Comparison of ENCODE assay signal across 7 mouse cellular contexts in genomic region chr2:140395744-140396231, GRCm38 (mm10). TPM values are rescaled to one million over a fixed set of nuclear protein-coding genes. Genes with fewer than 3 reads are reported as not detected.
A peak's percentile ranks its signal among the peaks of the same experiment; 100 is the strongest.
DNase-seq lines count a peak whose midpoint lies in the region; ATAC-seq and TF ChIP-seq lines count a peak whose summit lies in the region.

No protein-coding gene starts in this region.

- TF ChIP-seq POLR2A in small intestine, adult 2 months (IDR thresholded peaks at IDR 0.05; ENCODE audit: low read depth, low read length): no peak

- peak overlapping the region; percentile 91 for H3K4me3 ChIP-seq in gastrocnemius, adult 2 months
- peak overlapping the region; percentile 91 for H3K4me3 ChIP-seq in small intestine, adult 2 months (ENCODE audit: low read depth, low read length)

- no peaks in the 10 kb centered on the region for H3K36me3 ChIP-seq in small intestine, adult 2 months (ENCODE audit: control insufficient read depth, insufficient read depth, low read length)

- peak overlapping the region; percentile 90 for H3K27ac ChIP-seq in gastrocnemius, adult 2 months
- H3K27ac ChIP-seq in small intestine, adult 2 months (ENCODE audit: insufficient read depth, low read depth, low read length): no peak overlapping the region

- H3K27me3 ChIP-seq in small intestine, adult 2 months (ENCODE audit: control insufficient read depth, insufficient read depth, low read length): peaks cover 6% of the 10 kb centered on the region; the same call in 1 of the 2 replicates

- DNase-seq in adrenal gland, adult 8-10 months: peak; percentile 23
- peak; percentile 62 to 70 for DNase-seq in cerebellum, postnatal 14 days
- DNase-seq in gastrocnemius, adult 2 months: peak; percentile 62
- peak; percentile 11 for DNase-seq in induced T-regulatory cell, adult 2 months (ENCODE audit: low read depth)
- DNase-seq in left cerebral cortex, postnatal 10 days (ENCODE audit: extremely low spot score in 1 of 2, low spot score in 2 of 2): peak; percentile 11 to 56

- no peaks in the 10 kb centered on the region; the same call in 1 of the 2 replicates for H3K4me1 ChIP-seq in small intestine, adult 2 months (ENCODE audit: control insufficient read depth, insufficient read depth, insufficient read length, low read length)

- TF ChIP-seq CTCF in gastrocnemius, adult 2 months (IDR thresholded peaks at IDR 0.05): no peak
- TF ChIP-seq CTCF in small intestine, adult 2 months (IDR thresholded peaks at IDR 0.05; ENCODE audit: extremely low read depth, insufficient read length, insufficient replicate concordance, low read depth, low read length): no peak

- intact Hi-C loops in gastrocnemius, adult 2 months (cut with DNase I): loop anchor here (10.0 kb wide), 1 partner anchor 331 kb away; the partner anchor contains the start of gene Tasp1
- intact Hi-C loops in left cerebral cortex, postnatal 10 days (cut with DNase I): no loop called here

- ATAC-seq in megakaryocyte progenitor cell, adult 5-6 weeks (replicated peaks; ENCODE audit: poor library complexity): peak; percentile 18

- WGBS in small intestine, adult 2 months: under 1% methylated on average over 54 of the region's 58 CpGs

RNA-seq across cellular contexts. Expression of gene Macrod2, which starts 0.7 kb away (rescaled TPM):
- total RNA-seq in adrenal gland, adult 8-10 months (2022): 10 to 100 TPM in 1 of 4 experiments, 1 to 10 TPM in 3; 5.2 to 11.9 (median 7.8) TPM
- total RNA-seq in gastrocnemius, adult 2 months (2021): 10 to 100 TPM; 16.4 to 19.3 TPM
- 10 to 100 TPM; 69.6 to 70.8 TPM for total RNA-seq in left cerebral cortex, postnatal 10 days (2021)
- 2.4 and 7.0 TPM in 2 replicates for total RNA-seq in megakaryocyte progenitor cell, adult 5-6 weeks (2015)
- 3.8 and 11.3 TPM in 2 replicates for total RNA-seq in megakaryocyte progenitor cell, adult 5-6 weeks (2017)
- polyA plus RNA-seq in small intestine, adult 2 months (2012; rRNA removed): 1.4 and 3.8 TPM in 2 replicates

RNA-seq across cellular contexts. Expression of gene Sel1l2, which starts 6.3 kb away (rescaled TPM):
- not detected for total RNA-seq in adrenal gland, adult 8-10 months (2022)
- under 1 TPM in 1 of 2 experiments, not detected in 1; 0.14 TPM for total RNA-seq in gastrocnemius, adult 2 months (2021)
- total RNA-seq in left cerebral cortex, postnatal 10 days (2021): not detected
- total RNA-seq in megakaryocyte progenitor cell, adult 5-6 weeks (2015): not detected in 2 replicates
- total RNA-seq in megakaryocyte progenitor cell, adult 5-6 weeks (2017): not detected in 2 replicates
- polyA plus RNA-seq in small intestine, adult 2 months (2012; rRNA removed): not detected in 2 replicates

Comparison
In these comparisons a context has a peak if more than half of its experiments do, and no peak if none do; other contexts are left out.
1. DNase-seq: peak in every context shown above with its lines; median percentile 66 in cerebellum, postnatal 14 days; 62 in gastrocnemius, adult 2 months; 34 in left cerebral cortex, postnatal 10 days; 23 in adrenal gland, adult 8-10 months; 11 in induced T-regulatory cell, adult 2 months.